Mouse (Mus musculus) layer of hippocampus, adult 11-12 months (tissue): ENCODE results near the gene Mpv17l2.

Source experiments
- DNase-seq: peaks from one replicate; pipeline ENCODE4 v3.0.0; 2022; ENCODE audit warnings: low spot score

Gene Mpv17l2

DNA sequence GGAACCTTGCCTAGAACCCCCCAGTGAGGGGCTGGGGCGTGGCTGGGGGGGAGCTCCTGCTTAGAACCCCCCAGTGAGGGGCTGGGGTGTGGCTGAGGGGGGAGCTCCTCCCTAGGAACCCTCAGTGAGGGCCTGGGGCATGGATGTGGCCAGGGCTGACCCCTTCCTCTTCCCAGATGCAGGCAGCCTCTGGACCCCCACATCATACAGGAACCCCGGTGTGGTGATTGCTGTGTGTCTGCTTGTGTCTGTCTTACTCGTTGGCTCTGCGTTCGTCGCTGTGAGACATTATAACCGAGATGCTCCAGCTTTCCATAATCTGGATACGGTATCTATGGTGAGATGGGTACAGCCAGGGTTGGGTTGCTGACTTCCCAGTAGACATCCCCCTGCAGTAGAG is 39.1 kb downstream of the Mpv17l2 start:
- no peak for DNase-seq

DNA sequence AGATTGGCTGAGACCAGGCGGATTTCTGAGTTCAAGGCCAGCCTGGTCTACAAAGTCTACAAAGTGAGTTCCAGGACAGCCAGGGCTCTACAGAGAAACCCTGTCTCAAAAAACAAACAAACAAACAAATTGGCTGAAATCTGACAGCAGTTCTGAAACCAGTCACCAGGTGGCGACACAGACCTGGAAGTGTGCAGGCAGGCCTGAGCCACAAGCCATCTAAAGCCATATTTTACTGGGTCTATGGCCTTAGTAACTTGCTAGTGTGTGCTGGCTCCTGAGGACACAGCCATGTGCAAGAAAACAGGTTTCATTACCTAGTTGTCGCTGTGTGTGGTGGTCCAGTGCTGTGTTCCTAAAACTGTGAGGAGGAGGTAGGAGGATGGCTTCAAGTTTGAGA is 40.0 kb downstream of the Mpv17l2 start:
- peak; percentile 84 for DNase-seq

DNA sequence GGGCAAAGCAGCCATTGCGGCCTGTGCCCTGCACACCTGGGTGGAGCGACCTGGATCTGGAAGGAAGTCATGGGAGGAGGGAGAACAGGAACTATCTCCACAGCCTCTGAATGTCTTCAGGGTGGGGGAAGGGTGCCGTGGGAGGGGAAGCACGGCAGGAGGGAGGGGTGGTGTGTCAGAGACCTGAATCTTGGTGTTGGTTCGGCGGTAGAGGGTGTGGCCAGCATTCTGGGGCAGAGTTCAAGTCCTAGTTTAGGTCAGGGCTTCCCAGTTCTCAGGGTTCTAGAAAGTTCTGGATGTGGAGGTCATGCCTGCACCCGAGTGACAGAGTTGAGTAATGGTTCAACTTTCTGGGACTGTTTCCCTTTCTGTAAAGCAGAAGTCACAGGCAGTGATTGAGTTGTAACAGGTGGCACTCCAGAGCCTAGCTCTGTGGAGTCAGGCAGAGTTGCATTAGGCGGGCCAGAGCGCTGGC is 40.9 kb downstream of the Mpv17l2 start:
- no peak for DNase-seq

DNA sequence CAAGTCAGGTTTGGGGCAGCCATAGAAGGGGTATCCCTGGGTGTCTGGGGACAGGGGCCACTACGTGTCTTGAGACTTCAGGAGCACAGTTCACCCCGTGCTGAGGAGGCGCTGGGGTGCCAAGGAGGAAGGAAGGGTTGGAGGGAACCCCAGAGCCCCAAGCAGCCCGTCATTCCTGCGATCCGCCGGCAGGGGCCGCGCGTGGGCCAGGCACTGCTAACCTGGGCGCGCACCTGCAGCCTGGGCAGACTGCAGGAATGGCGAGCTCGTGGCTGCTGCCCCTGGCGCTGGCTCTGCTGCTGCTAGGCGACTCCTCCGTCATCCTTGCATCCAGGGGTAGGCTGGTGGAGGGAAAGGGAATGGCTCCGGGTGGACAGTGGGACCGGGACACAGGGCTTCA is 42.4 kb downstream of the Mpv17l2 start, which contains the start of gene Gm3336:
TSS of gene Gm3336 (plus strand) at position 247 of the 400 bp plus-strand sequence.
- peak; percentile 66 for DNase-seq

DNA sequence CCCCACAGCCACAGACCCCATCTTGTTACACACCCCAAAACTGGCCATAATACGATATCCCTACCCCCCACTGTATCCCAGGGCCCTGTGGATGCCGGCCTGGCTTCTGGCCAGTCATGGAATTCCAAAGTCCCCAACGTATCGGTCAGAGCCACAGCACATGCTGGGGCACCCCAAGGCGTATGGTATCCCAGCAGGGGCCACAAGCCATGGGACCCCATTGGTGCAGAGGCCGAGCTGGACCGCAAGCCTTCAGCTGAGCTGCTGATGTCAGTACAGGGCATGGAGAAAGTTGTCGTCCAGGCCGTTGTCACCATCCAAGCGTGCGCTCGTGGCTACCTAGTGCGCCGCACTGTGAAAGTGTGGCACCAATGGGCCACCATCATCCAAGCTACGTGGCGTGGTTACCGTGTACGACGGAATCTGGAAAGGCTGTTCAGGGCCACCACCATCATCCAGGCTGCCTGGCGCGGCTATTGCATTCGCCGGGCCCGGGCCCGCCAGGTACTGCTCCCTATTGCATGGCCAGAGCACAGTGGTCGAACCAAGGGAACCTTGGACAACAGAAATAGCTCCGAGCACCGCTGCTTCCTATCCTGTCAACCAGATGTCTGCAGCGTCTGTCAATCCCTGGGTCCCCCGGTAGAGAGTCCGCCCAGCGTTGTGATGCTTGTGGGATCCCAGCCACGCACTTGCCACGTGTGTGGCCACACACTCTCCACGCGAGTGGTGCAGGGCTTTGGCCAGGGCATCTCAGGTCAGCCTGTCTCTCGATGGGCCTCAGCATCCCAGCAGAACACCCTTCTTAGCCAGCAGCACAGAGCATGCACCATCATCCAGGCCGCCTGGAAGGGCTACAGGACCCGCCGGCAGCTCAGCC is 44.0 kb downstream of the Mpv17l2 start:
- DNase-seq: no peak

DNA sequence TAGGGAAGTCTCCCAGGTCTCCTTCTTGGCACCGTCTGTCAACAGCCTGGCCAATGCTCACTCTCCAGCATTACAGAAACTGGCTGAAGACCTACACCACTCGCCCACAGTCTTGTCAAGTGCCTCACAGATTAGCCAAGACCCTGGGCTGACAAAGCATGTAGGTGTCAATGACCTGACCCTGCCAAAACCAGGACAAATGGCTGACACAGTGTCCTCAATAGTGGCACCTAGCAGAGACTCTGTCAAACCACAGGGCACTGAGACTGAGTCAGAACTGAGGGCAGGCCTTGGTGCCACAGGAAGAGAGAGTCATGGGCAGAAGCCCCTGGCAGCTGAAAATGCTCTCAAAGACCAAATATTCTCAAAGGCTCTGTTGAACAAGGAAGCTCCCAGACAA is 45.7 kb downstream of the Mpv17l2 start:
- DNase-seq: no peak

DNA sequence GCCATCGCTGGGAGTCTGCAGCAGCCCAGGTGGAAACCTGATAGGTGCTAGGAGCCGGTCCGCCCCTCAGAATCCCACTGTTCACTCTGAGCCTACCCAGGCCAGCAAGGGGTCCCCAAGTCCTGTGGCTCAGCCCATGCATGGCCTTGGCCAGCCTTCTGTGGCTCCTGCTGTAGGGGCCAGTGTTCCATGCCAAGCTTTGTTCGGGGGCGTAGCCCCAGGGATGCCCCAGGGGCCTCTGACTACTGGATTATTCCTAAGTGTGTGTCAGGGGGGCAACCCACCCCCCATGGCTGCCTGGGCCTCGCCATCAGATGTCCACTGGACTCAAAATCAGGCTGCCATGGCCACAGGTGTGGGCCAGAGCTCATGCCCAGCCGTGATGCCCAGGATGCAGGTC is 46.8 kb downstream of the Mpv17l2 start:
- no peak for DNase-seq

DNA sequence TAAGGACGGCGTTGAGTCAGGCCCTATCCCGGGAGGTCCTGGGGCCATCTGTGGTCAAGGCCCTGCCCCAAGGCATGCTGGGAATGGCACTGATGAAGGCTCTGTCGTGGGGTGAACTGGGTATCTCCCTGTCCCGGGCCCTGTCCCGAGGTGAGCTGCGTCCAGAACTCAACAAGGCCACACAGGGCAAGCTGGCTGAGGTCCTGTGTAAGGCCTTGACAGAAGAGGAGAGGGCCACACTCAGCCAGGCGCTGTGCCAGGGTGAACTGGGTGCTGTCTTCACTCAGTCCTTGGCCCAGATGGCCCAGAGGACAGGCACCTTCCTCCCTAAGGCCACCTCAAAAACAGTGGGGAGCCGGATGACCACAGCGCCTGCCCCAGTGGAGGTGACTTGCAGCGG is 49.7 kb downstream of the Mpv17l2 start:
- DNase-seq: no peak

DNA sequence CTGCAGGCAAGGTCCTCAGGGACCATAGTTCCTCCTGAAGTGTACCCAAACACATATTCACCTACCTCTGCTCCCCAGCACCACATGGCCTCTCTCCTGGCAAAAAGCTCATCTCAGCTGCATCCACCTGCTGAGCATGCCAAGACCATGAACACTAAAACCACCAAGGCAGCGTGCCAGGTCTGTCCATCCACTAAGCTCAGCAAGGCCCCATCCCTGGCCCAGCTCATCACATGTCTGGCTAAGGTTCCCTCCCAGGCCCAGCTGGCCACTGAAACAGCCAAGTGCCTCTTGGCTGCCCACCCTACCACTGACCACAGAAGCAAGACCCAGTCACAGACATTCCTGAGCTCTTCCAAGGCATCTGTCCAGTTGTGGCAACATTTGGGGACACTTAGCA is 50.5 kb downstream of the Mpv17l2 start:
- no peak for DNase-seq

DNA sequence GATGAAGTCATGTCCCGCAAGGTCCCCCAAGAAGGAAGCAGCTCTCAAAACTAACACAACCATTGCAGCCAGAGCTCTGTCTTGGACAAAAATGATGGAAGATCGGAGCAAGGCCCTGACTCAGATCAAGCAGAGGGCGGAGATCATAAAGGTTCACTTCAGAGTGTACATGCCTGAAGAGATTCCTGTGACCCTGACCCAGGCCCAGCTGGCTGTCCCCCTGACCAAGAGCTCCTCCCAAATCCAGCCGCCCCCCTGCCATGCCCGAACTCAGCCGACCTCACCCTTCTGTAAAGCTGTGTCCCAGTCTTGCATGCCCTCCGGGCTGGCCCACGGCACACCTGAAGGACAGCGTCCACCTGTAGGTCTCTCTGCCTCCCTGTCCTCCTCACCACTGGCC is 51.0 kb downstream of the Mpv17l2 start:
- DNase-seq: no peak
